Mouse (Mus musculus) urinary bladder, postnatal 14 days (tissue): ENCODE measurements around the gene Suclg1.
A peak's percentile ranks its signal among the peaks of the same experiment; 100 is the strongest.

Source experiments
- DNase-seq: peaks from one replicate; pipeline ENCODE4 v3.0.0; 2021; ENCODE audit warnings: low spot score

Gene Suclg1

GRCm38 (mm10) chr6:73248237-73249048 lies at the start of gene Suclg1:
TSS of gene Suclg1 (plus strand) at chr6:73248382.
- peak; percentile 84 for DNase-seq

GRCm38 (mm10) chr6:73203724-73204123 lies 44.5 kb upstream of the Suclg1 start:
- no peak for DNase-seq

GRCm38 (mm10) chr6:73204937-73205336 lies 43.2 kb upstream of the Suclg1 start:
- DNase-seq: no peak

- DNase-seq: no peak
These were observed 38.6 kb upstream of the Suclg1 start for GRCm38 (mm10) chr6:73209598-73209997.

GRCm38 (mm10) chr6:73210445-73210972 lies 37.7 kb upstream of the Suclg1 start:
- no peak for DNase-seq

GRCm38 (mm10) chr6:73211036-73211435 lies 37.1 kb upstream of the Suclg1 start:
- no peak for DNase-seq

GRCm38 (mm10) chr6:73211602-73212001 lies 36.6 kb upstream of the Suclg1 start:
- no peak for DNase-seq

- DNase-seq: peak; percentile 84
These were observed 26.8 kb upstream of the Suclg1 start, which contains the start of gene Dnah6 for GRCm38 (mm10) chr6:73221189-73221957. TSS of gene Dnah6 (minus strand) at chr6:73221651.

GRCm38 (mm10) chr6:73221958-73222735 lies 26.0 kb upstream of the Suclg1 start:
- DNase-seq: no peak

- peak; percentile 86 for DNase-seq
These were observed 25.2 kb upstream of the Suclg1 start for GRCm38 (mm10) chr6:73222841-73223526.

GRCm38 (mm10) chr6:73227376-73228158 lies 20.6 kb upstream of the Suclg1 start:
- no peak for DNase-seq

- no peak for DNase-seq
These were observed 19.8 kb upstream of the Suclg1 start for GRCm38 (mm10) chr6:73228408-73228807.

GRCm38 (mm10) chr6:73228881-73229280 lies 19.3 kb upstream of the Suclg1 start:
- no peak for DNase-seq

GRCm38 (mm10) chr6:73232152-73232584 lies 16.0 kb upstream of the Suclg1 start:
- DNase-seq: no peak

GRCm38 (mm10) chr6:73233202-73233726 lies 14.9 kb upstream of the Suclg1 start:
- no peak for DNase-seq

- no peak for DNase-seq
These were observed 13.8 kb upstream of the Suclg1 start for GRCm38 (mm10) chr6:73234302-73234900.

GRCm38 (mm10) chr6:73235650-73236049 lies 12.5 kb upstream of the Suclg1 start:
- DNase-seq: no peak

- DNase-seq: no peak
These were observed 1.4 kb upstream of the Suclg1 start for GRCm38 (mm10) chr6:73246821-73247220.

GRCm38 (mm10) chr6:73247452-73247851 lies 730 bp upstream of the Suclg1 start:
- no peak for DNase-seq

GRCm38 (mm10) chr6:73249049-73249422 lies 854 bp downstream of the Suclg1 start:
- no peak for DNase-seq
